Mouse (Mus musculus) kidney, postnatal 0 days (tissue): Measurements from ENCODE around the gene Inpp5d. TPM values are rescaled to one million over a fixed set of nuclear protein-coding genes. Genes with fewer than 3 reads are reported as not detected.

ENCODE experiments used
- ATAC-seq: fragments of 200-750 bp; cut with Nextera tagmentation; replicated peaks from 2 replicates; pipeline ENCODE4 v1.8.0; 2017; ENCODE audit warnings: low read depth, moderate number of reproducible peaks, moderate TSS enrichment, moderate library complexity; ENCODE audit not compliant: low FRiP score
- DNase-seq: peaks from one replicate; pipeline ENCODE4 v3.0.0-alpha.2; 2016; ENCODE audit warnings: low spot score
- H3K27ac ChIP-seq: fragments of 300-500 bp; sonication (generic); 2 replicates; pipeline ENCODE4 v1.5.1; 2014; ENCODE audit warnings: mild to moderate bottlenecking
- H3K27me3 ChIP-seq: fragments of 300-500 bp; sonication (generic); 2 replicates; pipeline ENCODE4 v1.6.1; 2014; ENCODE audit warnings: low read length, mixed read lengths; ENCODE audit not compliant: insufficient read depth
- H3K36me3 ChIP-seq: fragments of 300-500 bp; sonication (generic); 2 replicates; pipeline ENCODE4 v1.6.1; 2014; ENCODE audit warnings: low read length, mixed read lengths; ENCODE audit not compliant: insufficient read depth
- H3K4me1 ChIP-seq: fragments of 300-500 bp; sonication (generic); replicated peaks from 2 replicates; pipeline ENCODE4 v1.6.1; 2014; ENCODE audit warnings: antibody characterized with exemption, low read length, mixed read lengths; ENCODE audit not compliant: insufficient read depth
- H3K4me2 ChIP-seq: fragments of 300-500 bp; sonication (generic); 2 replicates; pipeline ENCODE4 v1.6.1; 2014; ENCODE audit warnings: mild to moderate bottlenecking, low read length, moderate library complexity, mixed read lengths
- H3K4me3 ChIP-seq: fragments of 300-500 bp; sonication (generic); replicated peaks from 2 replicates; pipeline ENCODE4 v1.5.1; 2014; ENCODE audit warnings: low read depth, low read length
- H3K9ac ChIP-seq: fragments of 300-500 bp; sonication (generic); 2 replicates; pipeline ENCODE4 v1.6.1; 2014; ENCODE audit warnings: low read depth, low read length
- H3K9me3 ChIP-seq: fragments of 300-500 bp; sonication (generic); replicated peaks from 2 replicates; pipeline ENCODE4 v1.6.1; 2016; ENCODE audit warnings: low read length, inconsistent platforms, mixed read lengths
- CTCF ChIP-seq: IDR thresholded peaks from 2 replicates; pipeline ENCODE4 v1.5.1; 2016; ENCODE audit warnings: antibody characterized with exemption, low read depth, mild to moderate bottlenecking, moderate library complexity
- WGBS: fragments of 180-500 bp; shearing (Covaris S2); extraction: QIAGEN DNeasy Blood & Tissue Kit; methylation state at CpG from one replicate; pipeline ENCODE4 v1.1.7; 2014; 5-methylcytosine and 5-hydroxymethylcytosine counted together
- polyA plus RNA-seq: library from polyadenylated mRNA; unstranded; fragments of >200 nt; fragmentation: Nextera tagmentation; extraction: Ambion mirVana; gene quantifications from 2 replicates; pipeline ENCODE4 v1.2.1, GENCODE M21; 2015

Gene Inpp5d
- polyA plus RNA-seq, 1 experiment from 2014 or later: 6.6 TPM

- DNase-seq (peak; percentile 28), ATAC-seq (no peak)
- Histone ChIP-seq H3K4me3 (no peak overlapping the region), H3K4me2 (no peak overlapping the region), H3K27ac (no peak overlapping the region), H3K36me3 (no peaks in the 10 kb centered on the region), H3K9me3 (no peaks in the 10 kb centered on the region), H3K27me3 (no peaks in the 10 kb centered on the region), H3K4me1 (no peaks in the 10 kb centered on the region), H3K9ac (no peak overlapping the region)
- TF ChIP-seq CTCF: no peak
- WGBS: 31% methylated on average over 4 of the region's 4 CpGs
These were observed 66.2 kb downstream of the Inpp5d start for GRCm38 (mm10) chr1:87686351-87686750.

GRCm38 (mm10) chr1:87687009-87687408 is 66.9 kb downstream of the Inpp5d start:
- no peak for ATAC-seq

GRCm38 (mm10) chr1:87689661-87690341 is 69.7 kb downstream of the Inpp5d start:
- no peak for ATAC-seq
- H3K4me3 ChIP-seq: no peak overlapping the region
- no peaks in the 10 kb centered on the region for H3K9me3 ChIP-seq
- no peak for TF ChIP-seq CTCF
- H3K4me1 ChIP-seq: no peaks in the 10 kb centered on the region
- H3K4me2 ChIP-seq: no peak overlapping the region
- no peak overlapping the region for H3K27ac ChIP-seq
- no peaks in the 10 kb centered on the region for H3K36me3 ChIP-seq
- DNase-seq: no peak
- H3K9ac ChIP-seq: no peak overlapping the region
- 92% methylated on average over 1 of the region's 1 CpGs for WGBS
- no peaks in the 10 kb centered on the region for H3K27me3 ChIP-seq

More at GRCm38 (mm10) chr1:87687009-87687408, 66.9 kb downstream of the Inpp5d start:
- H3K27me3 ChIP-seq: no peaks in the 10 kb centered on the region
- no peaks in the 10 kb centered on the region for H3K9me3 ChIP-seq
- TF ChIP-seq CTCF: no peak
- WGBS: 22% methylated on average over 1 of the region's 1 CpGs
- H3K4me3 ChIP-seq: no peak overlapping the region
- H3K9ac ChIP-seq: no peak overlapping the region
- H3K4me1 ChIP-seq: no peaks in the 10 kb centered on the region
- H3K4me2 ChIP-seq: no peak overlapping the region
- DNase-seq: no peak
- H3K36me3 ChIP-seq: no peaks in the 10 kb centered on the region
- H3K27ac ChIP-seq: no peak overlapping the region

GRCm38 (mm10) chr1:87696358-87696757 is 76.2 kb downstream of the Inpp5d start:
- Histone ChIP-seq H3K27ac (no peak overlapping the region), H3K4me2 (no peak overlapping the region), H3K36me3 (no peaks in the 10 kb centered on the region), H3K9me3 (no peaks in the 10 kb centered on the region), H3K4me3 (no peak overlapping the region), H3K27me3 (no peaks in the 10 kb centered on the region), H3K4me1 (no peaks in the 10 kb centered on the region), H3K9ac (no peak overlapping the region)
- no peak for ATAC-seq
- TF ChIP-seq CTCF: peak; percentile 15; the same call in 1 of the 2 replicates
- 76% methylated on average over 5 of the region's 5 CpGs for WGBS
- no peak for DNase-seq

GRCm38 (mm10) chr1:87698010-87698409 is 77.9 kb downstream of the Inpp5d start:
- DNase-seq: no peak
- no peaks in the 10 kb centered on the region for H3K4me1 ChIP-seq
- H3K4me2 ChIP-seq: no peak overlapping the region
- H3K36me3 ChIP-seq: no peaks in the 10 kb centered on the region
- WGBS: 80% methylated on average over 6 of the region's 6 CpGs
- no peak for ATAC-seq
- no peak for TF ChIP-seq CTCF
- no peaks in the 10 kb centered on the region for H3K27me3 ChIP-seq
- H3K4me3 ChIP-seq: no peak overlapping the region
- H3K9ac ChIP-seq: no peak overlapping the region
- H3K27ac ChIP-seq: no peak overlapping the region
- H3K9me3 ChIP-seq: no peaks in the 10 kb centered on the region

GRCm38 (mm10) chr1:87699890-87700448 is 79.9 kb downstream of the Inpp5d start:
- DNase-seq (peak; percentile 50), ATAC-seq (peak; percentile 33; the same call in 1 of the 2 replicates)
- H3K4me2 ChIP-seq: no peak overlapping the region
- H3K4me3 ChIP-seq: no peak overlapping the region
- no peak for TF ChIP-seq CTCF
- no peak overlapping the region for H3K27ac ChIP-seq
- H3K4me1 ChIP-seq: no peaks in the 10 kb centered on the region
- no peaks in the 10 kb centered on the region for H3K9me3 ChIP-seq
- no peaks in the 10 kb centered on the region for H3K36me3 ChIP-seq
- H3K27me3 ChIP-seq: no peaks in the 10 kb centered on the region
- H3K9ac ChIP-seq: no peak overlapping the region
- WGBS: 40% methylated on average over 5 of the region's 5 CpGs
